Mouse (Mus musculus): ENCODE results near the gene Tm4sf1. TPM values are rescaled to one million over a fixed set of nuclear protein-coding genes. Genes with fewer than 3 reads are reported as not detected.

Tm4sf1 gene
- polyA plus RNA-seq, 1 experiment from 2014 or later: 11.9 TPM

GRCm38 (mm10) chr3:57277453-57277852, 24.3 kb downstream of the Tm4sf1 start:
- H3K36me3 ChIP-seq: no peaks in the 10 kb centered on the region
- no peaks in the 10 kb centered on the region for H3K4me1 ChIP-seq
- no peaks in the 10 kb centered on the region for H3K27me3 ChIP-seq (replicated peaks)
- no peak overlapping the region for H3K9ac ChIP-seq
- ATAC-seq (ENCODE audit: low FRiP score, low read depth): no peak
- no peaks in the 10 kb centered on the region for H3K9me3 ChIP-seq
- no peak overlapping the region for H3K4me2 ChIP-seq (replicated peaks)
- WGBS: 79% methylated on average over 5 of the region's 5 CpGs
- H3K4me3 ChIP-seq: no peak overlapping the region
- no peak overlapping the region for H3K27ac ChIP-seq

- H3K4me2 ChIP-seq (replicated peaks): no peak overlapping the region
- H3K27ac ChIP-seq: no peak overlapping the region
- H3K4me3 ChIP-seq: no peak overlapping the region
- H3K9ac ChIP-seq: no peak overlapping the region
- no peaks in the 10 kb centered on the region for H3K4me1 ChIP-seq
- ATAC-seq (ENCODE audit: low FRiP score, low read depth): no peak
- H3K9me3 ChIP-seq: no peaks in the 10 kb centered on the region
- no peaks in the 10 kb centered on the region for H3K36me3 ChIP-seq
- H3K27me3 ChIP-seq (replicated peaks): no peaks in the 10 kb centered on the region
- WGBS: 77% methylated on average over 3 of the region's 3 CpGs
Observed at GRCm38 (mm10) chr3:57276821-57277220, 25.0 kb downstream of the Tm4sf1 start.

- Histone ChIP-seq H3K4me1 (no peaks in the 10 kb centered on the region), H3K4me2 (replicated peaks) (no peak overlapping the region), H3K9me3 (no peaks in the 10 kb centered on the region), H3K27me3 (replicated peaks) (no peaks in the 10 kb centered on the region), H3K27ac (no peak overlapping the region), H3K9ac (no peak overlapping the region), H3K4me3 (no peak overlapping the region), H3K36me3 (no peaks in the 10 kb centered on the region)
- no peak for ATAC-seq (ENCODE audit: low FRiP score, low read depth)
- 82% methylated on average over 2 of the region's 2 CpGs for WGBS
Observed at GRCm38 (mm10) chr3:57268994-57269393, 32.8 kb downstream of the Tm4sf1 start.

- 33% methylated on average over 6 of the region's 6 CpGs for WGBS
- peak; percentile 77 for ATAC-seq (ENCODE audit: low FRiP score, low read depth)
Observed at GRCm38 (mm10) chr3:57267559-57268173, 34.1 kb downstream of the Tm4sf1 start.

GRCm38 (mm10) chr3:57253041-57253440, 48.7 kb downstream of the Tm4sf1 start:
- Histone ChIP-seq H3K36me3 (no peaks in the 10 kb centered on the region), H3K4me2 (replicated peaks) (no peak overlapping the region), H3K9ac (no peak overlapping the region), H3K9me3 (no peaks in the 10 kb centered on the region), H3K27me3 (replicated peaks) (no peaks in the 10 kb centered on the region), H3K4me3 (no peak overlapping the region), H3K27ac (no peak overlapping the region), H3K4me1 (no peaks in the 10 kb centered on the region)
- 73% methylated on average over 2 of the region's 2 CpGs for WGBS
- no peak for ATAC-seq (ENCODE audit: low FRiP score, low read depth)

More at GRCm38 (mm10) chr3:57267559-57268173, 34.1 kb downstream of the Tm4sf1 start:
- Histone ChIP-seq H3K4me1 (no peaks in the 10 kb centered on the region), H3K4me3 (no peak overlapping the region), H3K9me3 (no peaks in the 10 kb centered on the region), H3K27me3 (replicated peaks) (no peaks in the 10 kb centered on the region), H3K36me3 (no peaks in the 10 kb centered on the region), H3K9ac (no peak overlapping the region), H3K4me2 (replicated peaks) (no peak overlapping the region), H3K27ac (no peak overlapping the region)

- Histone ChIP-seq H3K4me1 (no peaks in the 10 kb centered on the region), H3K36me3 (no peaks in the 10 kb centered on the region), H3K9ac (no peak overlapping the region), H3K4me3 (no peak overlapping the region), H3K4me2 (replicated peaks) (no peak overlapping the region), H3K9me3 (no peaks in the 10 kb centered on the region), H3K27ac (no peak overlapping the region), H3K27me3 (replicated peaks) (no peaks in the 10 kb centered on the region)
- ATAC-seq (ENCODE audit: low FRiP score, low read depth): no peak
Observed at GRCm38 (mm10) chr3:57252551-57252950, 49.2 kb downstream of the Tm4sf1 start.

GRCm38 (mm10) chr3:57245242-57245641, 56.5 kb downstream of the Tm4sf1 start:
- Histone ChIP-seq H3K4me3 (no peak overlapping the region), H3K27me3 (replicated peaks) (no peaks in the 10 kb centered on the region), H3K4me1 (no peaks in the 10 kb centered on the region), H3K27ac (no peak overlapping the region), H3K36me3 (no peaks in the 10 kb centered on the region), H3K9me3 (no peaks in the 10 kb centered on the region), H3K9ac (no peak overlapping the region), H3K4me2 (replicated peaks) (no peak overlapping the region)
- no peak for ATAC-seq (ENCODE audit: low FRiP score, low read depth)
- WGBS: 75% methylated on average over 2 of the region's 2 CpGs

Other genes with a start within 250 kb of the Tm4sf1 start
- gene Tm4sf4, start 123.3 kb upstream of the Tm4sf1 start, polyA plus RNA-seq (2016; fragmentation: Nextera tagmentation; extraction: Ambion mirVana): 0.56 TPM in 1 of 2 replicates, not detected in the other

Measured in neural tube, embryonic 12.5 days (tissue).